Mouse (Mus musculus) forebrain, embryonic 15.5 days (tissue): ENCODE data around the gene Bbs9. TPM values are rescaled to one million over a fixed set of nuclear protein-coding genes. Genes with fewer than 3 reads are reported as not detected.
"Not testable (repeated sequence)": the region's sequence is repeated elsewhere in the genome, so short reads cannot be mapped to it uniquely, and the experiment has no call there.

Source experiments
- ATAC-seq: fragments of 200-750 bp; cut with Nextera tagmentation; replicated peaks from 2 replicates; pipeline ENCODE4 v1.8.0; 2017; ENCODE audit warnings: mild to moderate bottlenecking, moderate TSS enrichment, moderate library complexity
- H3K27ac ChIP-seq: fragments of 300-500 bp; sonication (generic); replicated peaks from 2 replicates; pipeline ENCODE4 v1.5.1; 2015; ENCODE audit warnings: mild to moderate bottlenecking, inconsistent platforms
- H3K27me3 ChIP-seq: fragments of 300-500 bp; sonication (generic); 2 replicates; pipeline ENCODE4 v1.6.1; 2015; ENCODE audit warnings: inconsistent platforms
- H3K36me3 ChIP-seq: fragments of 300-500 bp; sonication (generic); 2 replicates; pipeline ENCODE4 v1.6.1; 2015; ENCODE audit warnings: mild to moderate bottlenecking, inconsistent platforms
- H3K4me1 ChIP-seq: fragments of 300-500 bp; sonication (generic); 2 replicates; pipeline ENCODE4 v1.6.1; 2015; ENCODE audit warnings: inconsistent platforms
- H3K4me2 ChIP-seq: fragments of 300-500 bp; sonication (generic); replicated peaks from 2 replicates; pipeline ENCODE4 v1.6.1; 2015; ENCODE audit warnings: mild to moderate bottlenecking, inconsistent platforms
- H3K4me3 ChIP-seq: fragments of 300-500 bp; sonication (generic); 2 replicates; pipeline ENCODE4 v1.5.1; 2015; ENCODE audit warnings: mild to moderate bottlenecking, inconsistent platforms
- H3K9ac ChIP-seq: fragments of 300-500 bp; sonication (generic); replicated peaks from 2 replicates; pipeline ENCODE4 v1.6.1; 2015; ENCODE audit warnings: mild to moderate bottlenecking, inconsistent platforms
- H3K9me3 ChIP-seq: fragments of 300-500 bp; sonication (generic); 2 replicates; pipeline ENCODE4 v1.6.1; 2016; ENCODE audit warnings: inconsistent platforms
- whole genome bisulfite sequencing: fragments of 180-500 bp; shearing (Covaris S2); methylation state at CpG from one replicate; pipeline ENCODE4 v1.1.7; 2015; ENCODE audit warnings: mixed read lengths; 5-methylcytosine and 5-hydroxymethylcytosine counted together
- polyA plus RNA-seq: library from polyadenylated mRNA; unstranded; fragments of >200 nt; fragmentation: Nextera tagmentation; extraction: Ambion mirVana; gene quantifications from 2 replicates; pipeline ENCODE4 v1.2.1, GENCODE M21; 2015

Bbs9 gene
- polyA plus RNA-seq, 1 experiment from 2014 or later: 20.8 TPM

GRCm38 (mm10) chr9:22837000-22837399, 361.5 kb downstream of the Bbs9 start:
- Histone ChIP-seq H3K36me3 (no peaks in the 10 kb centered on the region), H3K4me2 (no peak overlapping the region), H3K27me3 (no peaks in the 10 kb centered on the region), H3K4me1 (peaks cover 5% of the 10 kb centered on the region), H3K9me3 (no peaks in the 10 kb centered on the region), H3K9ac (no peak overlapping the region), H3K27ac (no peak overlapping the region), H3K4me3 (no peak overlapping the region)
- ATAC-seq: no peak
- 42% methylated on average over 6 of the region's 6 CpGs for WGBS

GRCm38 (mm10) chr9:22837702-22838210, 362.2 kb downstream of the Bbs9 start:
- no peak for ATAC-seq
- no peaks in the 10 kb centered on the region for H3K27me3 ChIP-seq
- no peak overlapping the region for H3K9ac ChIP-seq
- 29% methylated on average over 4 of the region's 4 CpGs for WGBS
- no peaks in the 10 kb centered on the region for H3K9me3 ChIP-seq
- H3K4me1 ChIP-seq: peaks cover 5% of the 10 kb centered on the region
- H3K27ac ChIP-seq: no peak overlapping the region
- no peak overlapping the region for H3K4me2 ChIP-seq
- H3K36me3 ChIP-seq: no peaks in the 10 kb centered on the region
- no peak overlapping the region for H3K4me3 ChIP-seq

- H3K27ac ChIP-seq: no peak overlapping the region
- no peak overlapping the region for H3K4me3 ChIP-seq
- no peak for ATAC-seq
- no peak overlapping the region for H3K4me2 ChIP-seq
- no peaks in the 10 kb centered on the region for H3K27me3 ChIP-seq
- no peaks in the 10 kb centered on the region for H3K36me3 ChIP-seq
- H3K9me3 ChIP-seq: no peaks in the 10 kb centered on the region
- WGBS: 93% methylated on average over 2 of the region's 2 CpGs
- H3K9ac ChIP-seq: no peak overlapping the region
- H3K4me1 ChIP-seq: peaks cover 4% of the 10 kb centered on the region; the same call in 1 of the 2 replicates
Measured at GRCm38 (mm10) chr9:22846048-22846447, 370.5 kb downstream of the Bbs9 start.

GRCm38 (mm10) chr9:22846783-22847182, 371.3 kb downstream of the Bbs9 start:
- Histone ChIP-seq H3K27ac (no peak overlapping the region), H3K36me3 (no peaks in the 10 kb centered on the region), H3K4me1 (peaks cover 4% of the 10 kb centered on the region; the same call in 1 of the 2 replicates), H3K27me3 (no peaks in the 10 kb centered on the region), H3K4me2 (no peak overlapping the region), H3K9me3 (no peaks in the 10 kb centered on the region), H3K4me3 (no peak overlapping the region), H3K9ac (no peak overlapping the region)
- no peak for ATAC-seq
- 72% methylated on average over 1 of the region's 1 CpGs for WGBS

GRCm38 (mm10) chr9:22848800-22849199, 373.3 kb downstream of the Bbs9 start:
- WGBS: 65% methylated on average over 3 of the region's 3 CpGs
- ATAC-seq: peak; percentile 82
- no peak overlapping the region for H3K9ac ChIP-seq
- H3K9me3 ChIP-seq: no peaks in the 10 kb centered on the region
- no peaks in the 10 kb centered on the region for H3K36me3 ChIP-seq
- no peak overlapping the region for H3K4me2 ChIP-seq
- H3K27me3 ChIP-seq: no peaks in the 10 kb centered on the region
- H3K4me1 ChIP-seq: peaks cover 4% of the 10 kb centered on the region; the same call in 1 of the 2 replicates
- peak overlapping the region; percentile 64; the same call in 1 of the 2 replicates for H3K27ac ChIP-seq
- H3K4me3 ChIP-seq: no peak overlapping the region

- H3K4me1 ChIP-seq: peaks cover 4% of the 10 kb centered on the region; the same call in 1 of the 2 replicates
- no peak overlapping the region for H3K9ac ChIP-seq
- H3K36me3 ChIP-seq: no peaks in the 10 kb centered on the region
- peak; percentile 63; the same call in 1 of the 2 replicates for ATAC-seq
- peak overlapping the region; percentile 64 for H3K27ac ChIP-seq
- H3K27me3 ChIP-seq: no peaks in the 10 kb centered on the region
- H3K4me2 ChIP-seq: no peak overlapping the region
- 62% methylated on average over 4 of the region's 4 CpGs for WGBS
- H3K4me3 ChIP-seq: no peak overlapping the region
- H3K9me3 ChIP-seq: no peaks in the 10 kb centered on the region
Measured at GRCm38 (mm10) chr9:22849212-22849611, 373.7 kb downstream of the Bbs9 start.

GRCm38 (mm10) chr9:22869147-22869546, 393.6 kb downstream of the Bbs9 start:
- not testable (repeated sequence) for H3K4me1 ChIP-seq, ATAC-seq, H3K27me3 ChIP-seq, H3K9me3 ChIP-seq, H3K36me3 ChIP-seq, H3K4me2 ChIP-seq, H3K9ac ChIP-seq, H3K4me3 ChIP-seq, H3K27ac ChIP-seq
- 95% methylated on average over 4 of the region's 6 CpGs for WGBS

- 49% methylated on average over 3 of the region's 3 CpGs for WGBS
- H3K4me2 ChIP-seq: no peak overlapping the region
- ATAC-seq: no peak
- H3K9me3 ChIP-seq: no peaks in the 10 kb centered on the region
- peaks cover 17% of the 10 kb centered on the region for H3K4me1 ChIP-seq
- H3K4me3 ChIP-seq: no peak overlapping the region
- H3K27me3 ChIP-seq: no peaks in the 10 kb centered on the region
- no peaks in the 10 kb centered on the region for H3K36me3 ChIP-seq
- no peak overlapping the region for H3K27ac ChIP-seq
- no peak overlapping the region for H3K9ac ChIP-seq
Measured at GRCm38 (mm10) chr9:22870661-22871060, 395.1 kb downstream of the Bbs9 start.

- Histone ChIP-seq H3K4me2 (no peak overlapping the region), H3K27me3 (no peaks in the 10 kb centered on the region), H3K4me3 (no peak overlapping the region), H3K36me3 (no peaks in the 10 kb centered on the region), H3K4me1 (peaks cover 21% of the 10 kb centered on the region), H3K9me3 (no peaks in the 10 kb centered on the region), H3K27ac (0 out of 2 replicates have a peak overlapping the region, but pooled peaks have one; percentile 41), H3K9ac (no peak overlapping the region)
- peak; percentile 86 for ATAC-seq
- 32% methylated on average over 1 of the region's 1 CpGs for WGBS
Measured at GRCm38 (mm10) chr9:22875231-22875630, 399.7 kb downstream of the Bbs9 start.

GRCm38 (mm10) chr9:22879266-22879665, 403.8 kb downstream of the Bbs9 start:
- Histone ChIP-seq H3K27me3 (no peaks in the 10 kb centered on the region), H3K4me3 (no peak overlapping the region), H3K9ac (no peak overlapping the region), H3K27ac (no peak overlapping the region), H3K4me1 (peaks cover 14% of the 10 kb centered on the region), H3K9me3 (no peaks in the 10 kb centered on the region), H3K36me3 (no peaks in the 10 kb centered on the region), H3K4me2 (no peak overlapping the region)
- ATAC-seq: no peak
- 89% methylated on average over 3 of the region's 3 CpGs for WGBS

- 83% methylated on average over 4 of the region's 4 CpGs for WGBS
- ATAC-seq: no peak
Measured at GRCm38 (mm10) chr9:22886351-22886750, 410.8 kb downstream of the Bbs9 start.

GRCm38 (mm10) chr9:22905434-22905833, 429.9 kb downstream of the Bbs9 start:
- ATAC-seq: no peak
- Histone ChIP-seq H3K9me3 (no peaks in the 10 kb centered on the region), H3K9ac (no peak overlapping the region), H3K27me3 (no peaks in the 10 kb centered on the region), H3K36me3 (no peaks in the 10 kb centered on the region), H3K4me3 (no peak overlapping the region), H3K4me2 (no peak overlapping the region), H3K4me1 (no peaks in the 10 kb centered on the region), H3K27ac (no peak overlapping the region)
- 93% methylated on average over 3 of the region's 3 CpGs for WGBS

More at GRCm38 (mm10) chr9:22886351-22886750, 410.8 kb downstream of the Bbs9 start:
- no peak overlapping the region for H3K4me3 ChIP-seq
- no peak overlapping the region for H3K4me2 ChIP-seq
- H3K36me3 ChIP-seq: no peaks in the 10 kb centered on the region
- H3K27me3 ChIP-seq: no peaks in the 10 kb centered on the region
- no peak overlapping the region for H3K9ac ChIP-seq
- no peaks in the 10 kb centered on the region for H3K4me1 ChIP-seq
- no peaks in the 10 kb centered on the region for H3K9me3 ChIP-seq
- H3K27ac ChIP-seq: no peak overlapping the region

GRCm38 (mm10) chr9:22916808-22917207, 441.3 kb downstream of the Bbs9 start:
- no peaks in the 10 kb centered on the region for H3K27me3 ChIP-seq
- no peak for ATAC-seq
- no peak overlapping the region for H3K4me3 ChIP-seq
- H3K9ac ChIP-seq: no peak overlapping the region
- H3K27ac ChIP-seq: no peak overlapping the region
- H3K9me3 ChIP-seq: no peaks in the 10 kb centered on the region
- H3K4me2 ChIP-seq: no peak overlapping the region
- H3K4me1 ChIP-seq: no peaks in the 10 kb centered on the region
- H3K36me3 ChIP-seq: no peaks in the 10 kb centered on the region
